Mouse (Mus musculus) lung, postnatal 25 days (tissue): ENCODE results near the gene Smtn.
A peak's percentile ranks its signal among the peaks of the same experiment; 100 is the strongest.

ENCODE experiments used
- DNase-seq: peaks from one replicate; pipeline ENCODE4 v3.0.0; 2022; ENCODE audit warnings: low spot score

The Smtn gene

DNA sequence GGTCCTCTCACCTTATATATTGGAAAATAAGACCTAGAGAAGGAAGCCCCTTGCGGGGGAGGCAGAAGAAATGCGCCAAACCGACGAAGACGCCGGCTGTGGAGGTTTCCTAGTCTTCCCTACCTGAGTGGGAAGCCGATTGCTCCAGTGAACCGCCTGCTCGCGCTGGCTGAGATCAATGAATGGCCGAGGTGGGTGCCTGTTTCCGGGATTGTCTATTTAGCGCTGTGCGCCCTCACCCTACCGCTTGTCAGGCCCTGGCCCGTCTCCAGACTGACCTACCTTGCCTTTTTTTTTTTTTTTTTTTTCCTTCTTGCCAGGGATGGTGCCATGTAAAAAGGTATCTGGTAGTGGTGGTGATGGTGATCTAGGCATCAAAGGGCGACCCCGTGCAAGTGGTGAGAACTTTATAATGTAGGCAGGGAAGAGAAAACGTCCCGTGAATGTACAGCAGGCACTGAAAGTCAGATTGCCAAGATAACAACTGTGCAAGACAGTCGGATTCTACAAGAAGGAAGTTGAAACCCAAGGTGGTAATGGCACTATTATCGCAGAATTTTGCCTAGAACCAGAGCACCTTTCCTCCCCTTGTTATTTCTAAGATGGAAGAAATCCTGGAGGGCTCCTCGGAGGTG lies at the start of gene Smtn:
Gene Smtn (minus strand): TSS at position 162 of the 635 bp plus-strand sequence.
- no peak for DNase-seq

- DNase-seq, result no peak
Observed at GRCm38 (mm10) chr11:3588036-3588672, 47.7 kb upstream of the Smtn start.

GRCm38 (mm10) chr11:3587350-3587749 lies 46.9 kb upstream of the Smtn start:
- no peak for DNase-seq

DNA sequence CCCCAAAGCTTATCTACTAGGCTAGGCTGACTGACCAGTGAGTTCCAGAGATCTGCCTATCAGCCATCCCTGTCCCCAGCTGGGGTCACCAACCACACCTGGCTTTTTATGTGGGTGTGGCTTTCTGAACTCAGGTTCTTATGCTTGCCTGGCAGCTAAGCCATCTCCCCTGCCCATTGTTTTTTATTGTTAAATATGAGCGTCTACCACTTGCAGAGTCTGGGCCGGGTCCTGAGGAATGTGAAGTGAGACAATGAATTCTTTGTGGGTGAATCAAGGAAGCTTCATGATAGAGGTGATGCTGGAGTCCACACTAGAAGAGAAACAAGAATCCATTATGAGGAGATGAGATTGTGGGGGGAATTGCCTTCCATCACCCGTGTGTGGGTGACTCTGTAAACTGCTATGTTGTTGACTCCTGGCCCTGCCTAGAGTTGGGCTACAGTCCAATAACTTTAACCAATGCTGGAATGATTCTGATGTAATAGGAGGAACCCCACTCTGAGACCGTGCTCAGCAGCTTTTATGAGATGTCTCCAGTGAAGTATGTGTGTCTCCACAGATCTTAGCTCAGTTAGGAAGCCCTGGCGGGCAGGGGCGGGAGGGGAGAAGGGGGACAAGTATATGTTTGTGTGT lies 45.7 kb upstream of the Smtn start:
- DNase-seq, result no peak

- no peak for DNase-seq
Observed at GRCm38 (mm10) chr11:3583127-3583526, 42.7 kb upstream of the Smtn start.

GRCm38 (mm10) chr11:3581908-3582307 lies 41.5 kb upstream of the Smtn start:
- no peak for DNase-seq

DNA sequence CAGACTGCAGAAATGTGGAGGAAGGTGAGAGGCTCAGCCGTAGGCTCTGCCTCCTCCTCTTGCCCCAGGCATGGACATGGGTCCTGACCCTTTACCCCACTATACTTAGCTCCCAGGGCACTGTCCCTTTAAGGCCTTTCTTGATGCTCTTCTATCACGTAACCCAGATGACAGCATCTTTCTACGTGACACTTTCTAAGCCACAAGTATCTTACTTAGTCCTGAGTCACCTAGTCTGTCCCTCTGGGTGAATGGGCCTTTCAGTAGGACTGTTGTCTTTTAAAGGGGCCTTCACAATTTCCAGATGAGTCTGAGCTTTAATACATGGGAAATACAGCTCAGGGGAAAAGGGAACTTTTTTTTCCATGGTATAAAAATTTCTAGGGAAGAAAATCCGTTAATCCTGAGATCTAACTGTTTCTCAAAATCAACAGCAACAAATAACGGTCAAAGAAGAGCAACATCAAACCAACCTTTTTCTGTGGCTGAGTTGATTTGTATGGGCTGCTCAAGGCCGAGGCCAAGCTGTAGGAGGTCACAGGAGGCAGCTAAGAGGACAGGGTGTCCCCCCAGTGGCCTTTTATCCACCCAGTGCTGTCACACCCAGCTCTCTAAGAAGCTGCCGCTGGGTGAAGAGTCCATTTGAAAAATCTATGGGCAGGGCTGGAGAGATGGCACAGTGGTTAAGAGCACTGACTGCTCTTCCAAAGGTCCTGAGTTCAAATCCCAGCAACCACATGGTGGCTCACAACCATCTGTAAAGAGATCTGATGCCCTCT lies 40.1 kb upstream of the Smtn start:
- no peak for DNase-seq

DNA sequence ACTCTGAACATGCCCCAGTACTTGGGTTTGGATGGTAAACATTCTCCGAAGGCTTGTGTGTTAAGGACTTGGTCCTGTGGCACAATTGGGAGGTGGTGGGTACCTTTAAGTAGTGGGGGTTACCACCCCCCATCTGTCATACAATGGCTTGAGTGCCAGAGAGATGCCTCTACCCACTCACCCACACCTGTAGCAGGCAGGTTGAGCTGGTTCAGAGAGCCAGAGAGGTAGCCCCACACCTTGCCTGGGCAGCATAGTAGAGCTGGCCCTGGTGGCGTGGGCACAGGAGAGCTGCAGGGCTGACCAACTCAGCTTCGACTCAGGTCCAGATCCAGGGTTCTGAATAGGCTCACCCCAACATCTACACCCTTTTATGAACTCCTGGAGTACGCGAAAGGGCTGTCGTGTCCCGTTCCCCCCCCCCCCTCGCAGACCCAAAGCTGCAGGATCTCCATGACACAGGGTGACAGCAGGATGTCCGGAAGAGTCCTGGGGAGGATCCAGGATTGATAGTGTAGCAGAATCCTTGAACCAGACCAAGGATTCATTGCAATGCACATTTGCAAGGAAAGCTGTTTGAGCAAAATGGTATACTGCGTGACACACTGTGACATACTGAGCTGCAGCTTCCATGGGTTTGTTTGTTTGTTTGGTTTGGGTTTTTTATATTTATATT lies 37.8 kb upstream of the Smtn start:
- DNase-seq, result no peak

GRCm38 (mm10) chr11:3575238-3575637 lies 34.8 kb upstream of the Smtn start:
- peak; percentile 61 for DNase-seq

- peak; percentile 87 for DNase-seq
Observed at GRCm38 (mm10) chr11:3573092-3573491, 32.7 kb upstream of the Smtn start.

DNA sequence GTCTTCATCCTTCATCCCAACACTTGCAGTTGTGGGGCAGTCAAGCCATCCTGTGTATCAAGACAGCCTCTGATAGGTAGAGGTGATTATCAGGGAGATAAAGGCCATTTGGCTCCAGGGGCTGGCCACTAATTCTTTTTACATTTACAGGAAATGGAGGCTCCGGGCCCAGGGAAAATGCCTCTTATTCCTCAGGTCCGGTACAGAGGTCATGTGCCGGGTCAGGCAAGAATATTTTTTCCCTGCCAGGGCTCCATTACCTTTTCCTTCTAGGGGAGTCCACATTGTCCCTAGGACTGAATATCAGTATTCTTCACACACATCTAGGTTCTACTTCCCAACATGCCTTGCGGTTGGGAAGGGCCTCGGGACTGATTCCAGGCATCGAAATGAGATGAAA lies 31.8 kb upstream of the Smtn start:
- DNase-seq, result no peak

DNA sequence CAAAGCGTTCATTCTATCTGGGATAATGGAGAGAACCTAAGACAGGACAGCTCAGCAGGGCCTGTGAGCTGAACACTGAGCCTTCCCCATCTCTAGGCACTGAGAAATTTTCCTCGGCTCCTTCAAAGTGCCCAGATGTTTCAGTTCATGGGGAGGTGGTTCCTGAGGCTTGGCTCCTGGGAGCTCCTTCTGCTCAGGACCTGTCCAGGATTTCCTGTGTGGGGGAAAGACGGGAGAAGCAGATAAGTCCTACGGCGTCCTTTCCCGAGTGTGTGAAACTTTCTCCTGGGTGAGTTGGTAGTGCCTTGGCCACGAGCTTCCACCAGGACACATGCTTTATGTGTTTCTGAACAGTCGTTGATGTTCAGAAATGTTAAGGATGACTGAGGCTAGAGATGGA lies 29.9 kb upstream of the Smtn start:
- DNase-seq, result no peak

DNA sequence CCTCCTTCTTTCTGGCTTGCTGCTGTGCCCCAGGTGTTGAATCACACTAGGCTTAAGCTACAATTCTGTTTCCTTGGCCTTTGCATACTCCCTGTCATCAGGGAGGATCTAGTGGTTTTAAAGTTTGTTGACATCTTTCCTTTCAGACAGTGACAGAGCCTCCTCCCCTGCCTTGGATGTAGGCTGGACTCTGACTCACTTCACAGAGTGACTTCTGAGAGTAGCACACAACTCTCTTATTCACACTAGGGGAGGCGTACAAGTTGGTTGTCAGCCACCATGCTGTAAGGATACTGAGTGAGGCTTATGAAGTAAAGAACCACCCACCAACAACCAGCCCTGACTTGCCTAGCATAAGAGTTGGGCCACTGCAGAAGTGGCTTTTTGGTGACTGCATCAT lies 27.5 kb upstream of the Smtn start:
- no peak for DNase-seq

DNA sequence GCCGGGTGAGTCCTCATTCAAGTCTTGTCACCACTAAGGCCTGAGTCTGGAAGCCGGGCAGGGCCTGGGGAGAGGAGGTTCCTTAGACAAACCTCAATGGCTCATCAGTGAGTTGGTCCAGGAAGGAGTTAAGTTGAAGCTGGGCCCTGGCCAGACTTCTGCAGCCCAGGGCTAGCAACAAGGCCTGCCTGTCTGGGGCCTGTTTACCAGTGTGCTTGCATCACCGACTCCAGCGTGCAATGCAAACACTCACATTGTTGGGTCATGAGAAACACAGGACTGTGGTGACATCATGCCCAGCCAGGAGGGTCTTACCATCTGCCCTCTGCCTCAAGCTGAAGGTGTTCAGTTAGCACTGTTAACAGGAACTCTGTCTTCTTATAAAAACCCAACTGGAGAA lies 25.6 kb upstream of the Smtn start:
- peak; percentile 66 for DNase-seq

- DNase-seq, result no peak
Observed at GRCm38 (mm10) chr11:3564451-3564850, 24.0 kb upstream of the Smtn start.

- DNase-seq, result no peak
Observed at GRCm38 (mm10) chr11:3563853-3564252, 23.4 kb upstream of the Smtn start.

GRCm38 (mm10) chr11:3560202-3560601 lies 19.8 kb upstream of the Smtn start:
- peak; percentile 73 for DNase-seq

- DNase-seq, result no peak
Observed at GRCm38 (mm10) chr11:3557852-3558251, 17.4 kb upstream of the Smtn start.

GRCm38 (mm10) chr11:3554976-3555375 lies 14.6 kb upstream of the Smtn start:
- no peak for DNase-seq

- no peak for DNase-seq
Observed at GRCm38 (mm10) chr11:3549791-3550190, 9.4 kb upstream of the Smtn start.

GRCm38 (mm10) chr11:3548564-3549295 lies 8.3 kb upstream of the Smtn start:
- DNase-seq, result no peak

DNA sequence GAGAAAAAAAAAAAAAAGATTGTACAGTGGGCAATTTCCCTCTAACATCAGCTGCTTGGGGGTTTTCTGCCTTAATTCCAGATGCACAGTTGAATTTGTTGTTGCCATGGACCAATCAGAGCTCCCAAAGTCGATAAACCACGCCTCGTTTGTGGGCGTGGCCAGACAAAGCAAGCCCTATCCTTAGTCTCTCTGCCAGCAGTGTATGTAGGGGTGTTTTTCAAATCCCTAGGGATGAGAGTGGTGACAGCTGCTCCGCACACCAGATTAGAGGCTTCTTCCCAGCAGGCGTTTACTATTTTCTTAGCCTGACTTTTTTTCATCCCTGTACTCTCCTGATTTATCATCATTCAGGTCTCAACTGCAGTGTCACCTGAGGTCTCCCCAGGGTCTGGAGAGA lies 7.6 kb upstream of the Smtn start:
- no peak for DNase-seq
